Mouse (Mus musculus) mouse trophoblast stem cell (cell line): ENCODE results near the gene Lsm7.

Experiments
- in situ Hi-C, 2 experiments: fragments of 300-500 bp; cut with MseI, MboI; formaldehyde crosslinking; loops; 2 replicates in 1 of 2; 3 replicates in 1 of 2; pipeline ENCODE4 v1.15.1; 2025

Gene Lsm7

DNA sequence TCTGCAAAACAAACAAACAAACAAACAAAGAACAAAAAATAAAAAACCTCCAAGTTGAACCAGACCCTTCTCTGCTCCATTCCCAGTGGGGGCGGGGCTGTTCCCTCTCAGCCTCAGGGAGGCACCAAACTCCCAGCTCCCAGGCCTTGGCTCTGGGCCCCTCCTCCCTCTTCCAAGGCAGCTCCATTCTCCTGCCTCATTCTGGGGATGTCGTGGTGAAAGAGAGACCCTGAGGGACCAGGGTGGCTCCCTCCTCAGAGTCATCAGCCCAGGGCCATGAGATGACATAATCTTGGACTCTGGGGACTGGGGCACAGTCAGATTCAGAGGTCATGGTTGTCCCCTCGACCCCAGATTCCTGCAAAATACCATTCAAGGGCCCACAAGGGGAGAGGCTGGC lies 21.6 kb upstream of the Lsm7 start:
- in situ Hi-C loops, result loop anchor here (5.0 to 10.0 kb wide), 2 partner anchors 49 to 132 kb away; partner anchors contain the start of genes Ap3d1 (in 1 of the 2) and Oaz1 (in 1 of the 2)

GRCm38 (mm10) chr10:80876028-80876427 lies 21.0 kb upstream of the Lsm7 start:
- in situ Hi-C loops, result loop anchor here (5.0 to 10.0 kb wide), 2 partner anchors 49 to 131 kb away; partner anchors contain the start of genes Ap3d1 (in 1 of the 2) and Oaz1 (in 1 of the 2)

DNA sequence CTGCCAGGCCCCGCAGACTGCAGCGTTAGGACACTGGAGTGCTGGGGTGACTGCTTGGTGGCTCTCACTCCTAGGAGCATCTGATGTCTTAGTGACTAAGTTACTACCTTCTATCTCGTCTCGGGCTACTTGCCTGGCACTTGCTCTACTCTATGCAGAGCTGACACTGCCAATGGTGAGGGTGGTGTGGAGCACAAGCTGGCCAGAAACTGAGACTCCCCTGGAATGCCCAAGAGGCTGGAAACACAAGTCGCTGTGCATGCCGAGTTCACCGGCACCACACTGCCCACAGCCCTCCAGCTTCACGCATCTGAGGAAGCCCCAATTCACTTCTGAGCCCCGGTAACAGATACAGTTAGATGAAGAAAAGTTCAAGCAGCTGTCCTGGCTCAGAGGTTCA lies 19.0 kb upstream of the Lsm7 start:
- in situ Hi-C loops, result loop anchor here in 1 of 2 experiments (10.0 kb wide), 1 partner anchor 129 kb away; the partner anchor contains the start of gene Ap3d1

DNA sequence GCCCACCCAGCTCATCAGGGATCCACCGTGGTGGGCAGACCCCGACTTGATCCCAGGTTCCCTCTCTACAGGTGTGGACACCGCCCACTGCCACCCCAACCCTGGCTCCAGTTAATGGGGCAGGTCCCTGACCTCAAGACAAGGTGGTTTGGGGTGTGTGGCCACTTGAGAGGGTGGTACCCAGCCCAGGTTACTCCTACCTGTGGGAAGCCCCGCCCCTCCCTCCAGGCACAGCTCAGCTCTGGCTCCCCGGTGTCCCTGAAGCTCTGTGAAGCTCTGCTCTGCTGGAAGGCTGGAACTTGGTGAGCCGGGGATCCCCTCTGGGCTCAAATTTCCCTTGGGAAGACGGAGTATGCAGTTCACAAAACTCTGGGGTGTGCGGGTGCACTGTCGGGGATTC lies 16.6 kb upstream of the Lsm7 start, which contains the start of gene Tmprss9:
Tmprss9 (plus strand) TSS at position 268 of the 400 bp plus-strand sequence.
- in situ Hi-C loops, result loop anchor here in 1 of 2 experiments (10.0 kb wide), 1 partner anchor 127 kb away; the partner anchor contains the start of gene Ap3d1

DNA sequence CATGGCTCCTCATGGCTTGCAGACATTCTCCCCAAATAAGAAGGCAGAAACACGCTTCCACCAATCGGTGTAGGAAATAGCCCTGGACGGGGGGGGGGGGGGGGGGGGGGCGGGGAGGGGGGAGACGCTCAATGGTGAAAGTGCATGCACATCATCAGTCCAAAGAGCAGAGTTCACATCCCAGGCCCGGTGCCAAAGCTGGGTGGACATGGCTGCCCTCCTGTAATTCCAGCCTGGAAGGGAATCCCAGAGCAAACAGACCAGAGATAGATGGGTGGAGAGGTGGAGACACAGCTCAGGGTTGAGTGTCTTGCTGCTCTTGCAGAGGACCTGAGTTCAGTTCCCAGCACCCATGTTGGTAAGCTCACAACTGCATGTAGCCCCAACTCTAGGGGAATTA lies 16.0 kb upstream of the Lsm7 start:
- in situ Hi-C loops, result loop anchor here in 1 of 2 experiments (10.0 kb wide), 1 partner anchor 126 kb away; the partner anchor contains the start of gene Ap3d1

DNA sequence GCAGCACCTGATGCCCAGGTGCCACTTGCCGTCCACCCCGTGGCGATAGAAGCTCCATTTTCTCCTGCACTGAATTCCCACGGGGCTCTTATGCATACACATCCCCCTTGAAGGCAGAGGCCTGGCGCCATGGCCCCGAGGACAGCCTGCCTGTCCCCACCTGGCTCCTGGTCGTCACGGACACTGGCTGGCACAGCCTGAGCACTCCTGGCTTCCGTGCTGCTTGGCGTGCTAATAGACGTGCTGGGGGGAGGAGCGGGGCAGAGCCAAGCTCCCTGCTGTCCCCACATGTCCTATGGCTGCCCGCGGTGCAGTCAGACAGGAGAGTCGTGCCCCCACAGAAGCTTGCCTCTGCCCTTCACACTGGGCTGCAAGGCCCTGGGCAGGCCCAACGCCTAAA lies 9.4 kb upstream of the Lsm7 start:
- in situ Hi-C loops, result no loop called here

DNA sequence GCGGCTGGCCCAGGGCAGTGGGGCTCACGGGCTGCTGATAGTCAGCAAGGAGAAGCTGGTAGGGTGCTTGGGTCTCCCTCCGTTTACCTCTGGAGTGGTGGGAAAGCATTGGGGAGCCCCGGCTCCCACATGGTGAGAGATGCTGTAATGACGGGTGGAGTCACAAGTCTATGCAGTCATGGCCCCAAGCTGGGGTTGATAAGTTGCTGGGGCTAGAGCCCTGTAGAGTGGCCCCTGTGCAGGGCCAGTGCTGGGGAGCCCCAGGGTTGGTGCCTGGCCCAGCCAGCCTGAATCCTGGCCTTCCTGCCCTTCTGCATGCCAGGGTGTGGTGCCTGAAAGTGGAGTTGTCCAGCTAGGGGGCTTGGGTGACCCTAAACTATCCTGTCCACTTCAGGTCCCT lies 7.3 kb upstream of the Lsm7 start:
- in situ Hi-C loops, result no loop called here

DNA sequence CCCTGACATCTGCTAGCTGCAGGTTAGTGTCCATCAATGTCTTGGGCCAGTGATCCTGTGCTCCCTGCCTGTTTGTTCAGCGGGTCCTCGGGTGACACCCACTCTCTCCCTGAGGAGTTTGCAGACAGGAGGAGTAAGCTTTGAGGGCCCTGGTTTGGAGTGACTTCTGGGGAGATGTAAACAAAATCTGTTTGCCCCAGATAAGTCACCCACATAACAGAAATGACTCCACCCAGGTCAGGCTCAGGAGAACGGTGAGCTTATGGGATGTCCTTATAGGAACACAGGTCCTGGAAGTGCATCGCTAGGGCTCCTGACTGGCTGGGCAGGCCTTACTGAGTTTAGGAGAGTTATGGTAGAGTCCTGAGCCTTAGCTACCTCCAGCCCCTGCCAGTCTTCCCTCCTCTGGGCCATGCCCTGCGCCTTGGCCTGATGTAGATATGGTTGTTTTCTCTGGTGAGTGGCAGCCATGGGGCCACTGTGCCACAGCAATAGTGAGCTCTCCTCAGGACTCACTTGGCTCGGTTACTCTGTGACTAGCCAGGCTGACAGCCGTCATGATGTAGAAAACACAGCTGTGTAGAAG lies 3.4 kb upstream of the Lsm7 start:
- in situ Hi-C loops, result no loop called here

DNA sequence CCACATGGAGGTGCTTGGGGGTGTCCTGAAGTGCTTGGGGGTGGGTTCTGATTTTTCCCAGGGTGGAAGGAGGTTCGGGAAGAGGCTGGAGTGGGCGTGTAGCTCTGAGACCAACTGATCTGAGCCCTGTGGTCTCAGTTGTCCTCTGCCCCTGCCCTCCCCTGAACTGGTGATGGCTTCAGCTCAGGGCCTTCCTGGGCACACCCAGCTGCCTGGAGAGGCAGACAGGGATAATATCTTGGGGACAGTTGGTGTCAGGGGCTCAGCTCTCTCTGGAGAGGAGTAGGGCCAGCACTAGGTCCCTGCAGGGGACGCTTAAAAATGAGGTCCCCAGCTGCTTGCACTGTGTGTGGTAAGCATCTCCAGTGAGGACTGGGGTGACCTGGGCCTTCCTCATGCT lies 2.8 kb upstream of the Lsm7 start:
- in situ Hi-C loops, result no loop called here

DNA sequence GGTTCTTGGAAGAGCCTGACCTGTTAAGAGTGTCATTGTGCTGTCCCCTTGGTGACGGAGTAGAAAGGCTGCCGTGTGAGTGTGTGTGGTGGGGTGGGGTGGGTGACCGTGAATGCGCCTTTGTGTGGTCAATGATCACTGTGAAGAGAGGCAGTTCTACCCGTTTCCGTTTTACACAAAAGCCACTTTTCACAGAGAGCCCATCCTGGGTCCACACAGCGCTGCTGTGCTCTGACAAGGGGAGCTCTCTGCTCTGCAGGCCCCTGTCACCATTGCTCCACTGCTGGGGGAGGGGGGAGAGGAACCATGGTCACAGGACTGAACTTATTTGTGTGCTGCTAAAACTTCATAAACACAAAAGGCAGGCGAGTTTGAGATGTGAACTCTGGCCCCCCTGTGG lies 2.4 kb upstream of the Lsm7 start:
- in situ Hi-C loops, result no loop called here

DNA sequence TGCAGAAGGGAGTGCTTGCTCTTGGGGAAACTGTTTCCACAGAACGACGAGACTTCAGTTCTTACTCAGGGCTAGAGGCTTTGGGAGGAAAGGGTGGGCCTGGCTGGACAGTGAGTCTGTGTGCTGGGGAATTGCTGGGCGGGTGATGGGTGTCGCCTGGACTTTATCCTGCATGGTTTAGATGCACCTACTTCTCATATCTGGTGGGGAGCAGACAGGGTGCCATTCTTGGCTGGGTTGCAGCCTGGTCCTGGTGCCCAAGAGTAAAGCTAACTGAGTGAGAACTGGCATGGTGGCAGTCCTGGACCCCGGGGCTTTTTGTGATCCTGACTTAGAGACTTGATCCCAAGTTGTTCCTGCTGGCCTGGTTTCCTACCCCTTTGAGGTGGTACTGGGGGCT lies 1.9 kb upstream of the Lsm7 start:
- in situ Hi-C loops, result no loop called here

GRCm38 (mm10) chr10:80856267-80856666 lies 1.3 kb upstream of the Lsm7 start:
- in situ Hi-C loops, result no loop called here

- in situ Hi-C loops, result no loop called here
These were observed 702 bp upstream of the Lsm7 start for GRCm38 (mm10) chr10:80855749-80856073.

GRCm38 (mm10) chr10:80848571-80848970 lies 6.4 kb downstream of the Lsm7 start:
- in situ Hi-C loops, result no loop called here

- in situ Hi-C loops, result no loop called here
These were observed 9.3 kb downstream of the Lsm7 start for GRCm38 (mm10) chr10:80845732-80846131.

DNA sequence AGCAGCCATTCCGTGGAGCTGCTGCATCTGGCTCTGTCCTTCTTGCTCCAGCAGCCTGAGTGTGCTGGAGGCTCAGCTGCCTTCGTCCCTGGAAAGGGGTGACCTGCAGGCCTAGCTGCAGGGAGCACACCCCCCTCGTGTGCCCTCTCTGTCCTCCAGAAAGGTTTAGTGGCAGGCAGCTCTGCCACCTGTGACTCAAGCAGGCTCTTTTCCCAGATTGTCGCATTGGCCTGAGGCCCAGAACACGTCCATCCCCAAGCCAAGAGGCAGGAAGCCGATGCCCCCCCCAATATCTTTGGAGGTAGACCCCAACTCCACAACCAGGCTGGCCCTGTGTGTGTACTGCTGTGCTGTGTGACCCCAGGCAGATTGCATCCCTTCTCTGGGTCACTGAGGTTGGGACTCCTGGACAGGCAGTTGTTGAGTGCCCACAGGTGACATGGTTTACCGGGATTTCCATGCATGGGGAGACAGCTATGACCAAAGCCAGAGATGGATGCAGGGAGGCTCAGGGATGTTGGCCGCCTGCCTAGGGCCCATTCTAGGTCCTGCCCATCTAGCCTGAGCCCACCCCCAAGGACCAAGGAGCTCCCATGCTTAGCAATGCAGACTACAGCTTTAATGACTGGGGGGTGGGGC lies 9.8 kb downstream of the Lsm7 start:
- in situ Hi-C loops, result no loop called here

- in situ Hi-C loops, result no loop called here
These were observed 11.0 kb downstream of the Lsm7 start, which contains the start of gene Lingo3 for GRCm38 (mm10) chr10:80843931-80844547. Gene Lingo3 (minus strand): TSS chr10:80844039.

DNA sequence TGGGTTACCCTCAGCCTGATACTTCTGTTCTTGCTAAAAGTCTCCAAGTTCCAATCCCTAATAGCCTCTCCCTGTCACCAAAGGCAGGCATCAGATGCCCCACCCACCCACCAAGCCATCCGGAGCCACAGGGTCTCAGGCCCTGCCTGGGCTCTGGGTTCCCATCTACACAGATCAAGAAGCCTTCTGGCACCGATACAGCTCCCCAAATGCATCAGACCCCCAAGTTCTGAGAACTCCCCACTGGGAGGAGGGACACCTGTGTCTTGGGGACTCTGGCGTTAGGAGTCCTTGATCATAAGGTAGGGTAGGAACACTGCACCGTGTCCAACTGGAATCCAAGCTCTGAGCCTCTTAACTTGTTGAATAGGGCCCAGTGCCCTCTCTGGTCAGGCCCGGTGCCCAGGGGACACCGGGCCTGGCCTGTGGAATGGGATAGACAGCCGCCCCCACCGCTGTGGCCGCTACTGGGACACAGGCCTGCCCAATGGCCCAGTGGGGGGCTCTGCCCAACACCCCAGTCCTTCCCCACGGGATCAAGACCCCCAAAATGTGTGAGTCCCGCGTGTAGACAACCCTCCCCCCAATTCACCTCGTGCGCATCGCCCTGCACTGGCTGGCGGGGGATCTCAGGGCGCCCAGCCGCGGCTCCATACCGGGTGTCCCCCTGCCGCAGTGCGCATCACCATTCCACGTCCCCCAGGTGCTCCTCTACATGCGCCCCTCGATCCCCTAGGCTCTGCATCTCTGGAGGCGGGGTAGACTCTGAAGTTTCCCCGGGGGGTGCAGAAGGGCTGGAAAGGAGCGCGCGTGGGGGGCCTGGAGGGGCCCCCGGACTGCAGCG lies 11.7 kb downstream of the Lsm7 start:
- in situ Hi-C loops, result no loop called here

GRCm38 (mm10) chr10:80842334-80842733 lies 12.7 kb downstream of the Lsm7 start:
- in situ Hi-C loops, result no loop called here

DNA sequence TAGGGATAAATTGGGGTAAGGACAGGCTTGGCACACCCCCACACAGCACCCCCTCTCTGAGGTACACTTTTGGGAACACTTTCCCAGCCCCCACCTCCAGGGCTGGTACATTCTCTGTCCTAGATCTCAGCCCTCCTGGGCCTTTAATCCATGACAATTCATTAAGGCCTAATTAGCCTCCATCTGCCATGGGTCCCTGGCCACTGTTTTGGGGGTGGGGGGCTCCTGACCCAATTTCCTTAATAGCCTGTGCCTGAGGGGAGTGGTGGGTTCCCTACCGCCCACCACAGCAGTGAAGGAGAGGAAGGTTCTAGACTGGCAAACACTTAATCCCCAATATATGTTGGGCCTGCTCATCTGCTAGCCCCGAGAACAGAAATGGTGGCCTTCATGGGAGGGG lies 13.3 kb downstream of the Lsm7 start:
- in situ Hi-C loops, result no loop called here

GRCm38 (mm10) chr10:80839848-80840247 lies 15.2 kb downstream of the Lsm7 start:
- in situ Hi-C loops, result no loop called here
